Mouse (Mus musculus): ENCODE results near the gene Dnajc2. TPM values are rescaled to one million over a fixed set of nuclear protein-coding genes. Genes with fewer than 3 reads are reported as not detected.
A peak's percentile ranks its signal among the peaks of the same experiment; 100 is the strongest.

Gene Dnajc2
- polyA plus RNA-seq, 1 experiment, result 47.2 TPM

- WGBS, result 90% methylated on average over 11 of the region's 11 CpGs
Observed at GRCm38 (mm10) chr5:21739120-21739519, 45.9 kb downstream of the Dnajc2 start.

DNA sequence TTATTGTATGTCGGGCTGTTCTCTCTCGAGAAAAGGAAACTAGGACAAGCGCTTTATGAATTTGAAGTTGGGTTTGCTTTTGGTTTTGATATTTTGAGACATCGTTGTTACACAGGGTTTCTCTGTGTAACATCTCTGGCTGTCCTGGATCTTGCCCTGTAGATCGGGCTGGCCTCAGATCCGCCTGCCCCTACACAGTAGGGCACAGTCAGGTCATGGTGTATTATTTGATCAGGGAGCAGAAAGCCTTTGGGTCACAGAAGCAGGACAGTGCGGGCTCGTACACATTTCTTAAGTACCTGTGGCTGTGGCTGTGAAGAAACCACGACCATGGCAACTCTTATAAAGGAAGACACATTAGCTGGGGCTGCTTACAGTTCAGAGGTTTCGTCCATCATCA is 47.4 kb downstream of the Dnajc2 start:
- H3K27ac ChIP-seq (ENCODE audit: control insufficient read depth, insufficient read depth, low read depth, low read length, poor library complexity), result no peak overlapping the region

More at GRCm38 (mm10) chr5:21739120-21739519, 45.9 kb downstream of the Dnajc2 start:
- H3K4me1 ChIP-seq (ENCODE audit: control insufficient read depth, insufficient read depth, low read length), result peaks cover 4% of the 10 kb centered on the region; the same call in 1 of the 2 replicates
- no peak for TF ChIP-seq CTCF (IDR thresholded peaks at IDR 0.05; ENCODE audit: control insufficient read depth, insufficient read depth, low read length)
- no peak for TF ChIP-seq POLR2A (IDR thresholded peaks at IDR 0.05; ENCODE audit: borderline replicate concordance, control insufficient read depth, low read depth, low read length)
- no peak overlapping the region for H3K27ac ChIP-seq (ENCODE audit: control insufficient read depth, insufficient read depth, low read depth, low read length, poor library complexity)
- no peak overlapping the region for H3K4me3 ChIP-seq (replicated peaks; ENCODE audit: control insufficient read depth, low read depth, low read length)

DNA sequence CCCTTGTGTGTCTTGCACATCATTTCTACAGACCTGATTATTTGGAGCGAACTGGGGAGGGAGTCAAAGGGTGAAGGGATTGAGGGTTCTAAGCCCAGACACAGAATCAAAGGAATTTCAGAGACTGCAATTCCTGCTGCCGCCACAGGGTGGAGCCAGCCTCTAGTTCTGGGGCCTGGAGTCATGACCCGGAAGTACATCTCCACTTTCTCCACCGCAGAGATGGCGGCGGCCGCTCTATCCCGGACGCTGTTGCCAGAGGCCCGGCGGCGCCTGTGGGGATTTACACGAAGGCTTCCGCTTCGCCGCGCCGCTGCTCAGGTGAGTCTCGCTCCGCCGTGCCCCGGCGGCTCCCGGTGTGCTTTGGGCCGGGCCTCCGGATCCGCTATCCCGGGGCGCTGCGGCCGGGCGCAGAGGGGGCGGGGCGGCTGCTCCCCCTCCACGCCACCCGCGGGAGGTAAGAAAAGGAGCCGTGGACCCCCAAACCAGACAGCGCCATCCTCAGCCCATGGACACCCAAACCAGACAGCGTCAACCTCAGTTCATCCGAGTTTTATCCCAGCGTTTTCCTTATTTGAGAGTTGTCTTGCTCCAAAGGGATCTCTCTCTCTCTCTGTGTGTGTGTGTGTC is 48.0 kb downstream of the Dnajc2 start, which contains the start of gene Pmpcb:
Gene Pmpcb (plus strand): TSS at position 186 of the 630 bp plus-strand sequence.
- TF ChIP-seq CTCF (IDR thresholded peaks at IDR 0.05; ENCODE audit: control insufficient read depth, insufficient read depth, low read length) (peak; percentile 93), POLR2A (IDR thresholded peaks at IDR 0.05; ENCODE audit: borderline replicate concordance, control insufficient read depth, low read depth, low read length) (peak; percentile 55; the same call in 1 of the 2 replicates)
- Histone ChIP-seq H3K4me3 (replicated peaks; ENCODE audit: control insufficient read depth, low read depth, low read length) (peak within 1 kb of the TSS; percentile 89), H3K27ac (ENCODE audit: control insufficient read depth, insufficient read depth, low read depth, low read length, poor library complexity) (peak within 1 kb of the TSS; percentile 65), H3K4me1 (ENCODE audit: control insufficient read depth, insufficient read depth, low read length) (peaks cover 4% of the 10 kb centered on the region; the same call in 1 of the 2 replicates)
- WGBS, result under 1% methylated on average over 42 of the region's 42 CpGs

More for the DNA sequence above, 47.4 kb downstream of the Dnajc2 start:
- no peak for TF ChIP-seq POLR2A (IDR thresholded peaks at IDR 0.05; ENCODE audit: borderline replicate concordance, control insufficient read depth, low read depth, low read length)
- TF ChIP-seq CTCF (IDR thresholded peaks at IDR 0.05; ENCODE audit: control insufficient read depth, insufficient read depth, low read length), result no peak
- WGBS, result 8% methylated on average over 10 of the region's 10 CpGs
- Histone ChIP-seq H3K4me1 (ENCODE audit: control insufficient read depth, insufficient read depth, low read length) (peaks cover 4% of the 10 kb centered on the region; the same call in 1 of the 2 replicates), H3K4me3 (replicated peaks; ENCODE audit: control insufficient read depth, low read depth, low read length) (peak overlapping the region; percentile 89)

- no peak for TF ChIP-seq CTCF (IDR thresholded peaks at IDR 0.05; ENCODE audit: control insufficient read depth, insufficient read depth, low read length)
- TF ChIP-seq POLR2A (IDR thresholded peaks at IDR 0.05; ENCODE audit: borderline replicate concordance, control insufficient read depth, low read depth, low read length), result no peak
Observed at GRCm38 (mm10) chr5:21736046-21736445, 49.0 kb downstream of the Dnajc2 start.

GRCm38 (mm10) chr5:21735584-21735983 is 49.5 kb downstream of the Dnajc2 start:
- 16% methylated on average over 10 of the region's 10 CpGs for WGBS

More at GRCm38 (mm10) chr5:21736046-21736445, 49.0 kb downstream of the Dnajc2 start:
- no peak overlapping the region for H3K4me3 ChIP-seq (replicated peaks; ENCODE audit: control insufficient read depth, low read depth, low read length)
- H3K4me1 ChIP-seq (ENCODE audit: control insufficient read depth, insufficient read depth, low read length), result peaks cover 4% of the 10 kb centered on the region; the same call in 1 of the 2 replicates
- no peak overlapping the region for H3K27ac ChIP-seq (ENCODE audit: control insufficient read depth, insufficient read depth, low read depth, low read length, poor library complexity)
- WGBS, result 82% methylated on average over 11 of the region's 11 CpGs

GRCm38 (mm10) chr5:21735100-21735499 is 50.0 kb downstream of the Dnajc2 start:
- peaks cover 4% of the 10 kb centered on the region; the same call in 1 of the 2 replicates for H3K4me1 ChIP-seq (ENCODE audit: control insufficient read depth, insufficient read depth, low read length)
- WGBS, result 65% methylated on average over 20 of the region's 20 CpGs
- H3K4me3 ChIP-seq (replicated peaks; ENCODE audit: control insufficient read depth, low read depth, low read length), result peak overlapping the region; percentile 78
- no peak overlapping the region for H3K27ac ChIP-seq (ENCODE audit: control insufficient read depth, insufficient read depth, low read depth, low read length, poor library complexity)
- TF ChIP-seq CTCF (IDR thresholded peaks at IDR 0.05; ENCODE audit: control insufficient read depth, insufficient read depth, low read length) (no peak), POLR2A (IDR thresholded peaks at IDR 0.05; ENCODE audit: borderline replicate concordance, control insufficient read depth, low read depth, low read length) (no peak)

More at GRCm38 (mm10) chr5:21735584-21735983, 49.5 kb downstream of the Dnajc2 start:
- Histone ChIP-seq H3K4me1 (ENCODE audit: control insufficient read depth, insufficient read depth, low read length) (peaks cover 4% of the 10 kb centered on the region; the same call in 1 of the 2 replicates), H3K27ac (ENCODE audit: control insufficient read depth, insufficient read depth, low read depth, low read length, poor library complexity) (no peak overlapping the region), H3K4me3 (replicated peaks; ENCODE audit: control insufficient read depth, low read depth, low read length) (peak overlapping the region; percentile 78)
- TF ChIP-seq POLR2A (IDR thresholded peaks at IDR 0.05; ENCODE audit: borderline replicate concordance, control insufficient read depth, low read depth, low read length), result no peak
- peak; percentile 70 for TF ChIP-seq CTCF (IDR thresholded peaks at IDR 0.05; ENCODE audit: control insufficient read depth, insufficient read depth, low read length)

DNA sequence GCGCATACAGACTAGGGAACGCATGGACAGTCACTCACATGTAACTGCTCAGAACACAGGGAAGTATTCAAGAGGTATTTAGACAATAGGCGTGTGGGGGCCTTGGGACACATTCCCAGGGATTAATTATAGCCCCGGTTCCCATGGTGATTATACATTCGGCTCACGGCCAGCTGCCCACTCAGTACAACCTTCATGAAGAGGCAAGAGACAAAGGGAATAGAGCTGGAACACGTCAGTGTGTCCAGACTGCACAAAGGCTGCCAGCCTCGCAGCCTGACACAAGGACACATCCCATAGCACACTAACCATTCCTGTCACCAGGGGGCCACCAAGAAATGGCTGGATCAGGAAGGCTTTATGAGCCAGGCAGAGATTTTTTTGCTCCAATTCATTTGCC is 52.1 kb downstream of the Dnajc2 start:
- Histone ChIP-seq H3K4me3 (replicated peaks; ENCODE audit: control insufficient read depth, low read depth, low read length) (no peak overlapping the region), H3K4me1 (ENCODE audit: control insufficient read depth, insufficient read depth, low read length) (peaks cover 4% of the 10 kb centered on the region; the same call in 1 of the 2 replicates), H3K27ac (ENCODE audit: control insufficient read depth, insufficient read depth, low read depth, low read length, poor library complexity) (no peak overlapping the region)
- 74% methylated on average over 8 of the region's 8 CpGs for WGBS
- TF ChIP-seq POLR2A (IDR thresholded peaks at IDR 0.05; ENCODE audit: borderline replicate concordance, control insufficient read depth, low read depth, low read length) (no peak), CTCF (IDR thresholded peaks at IDR 0.05; ENCODE audit: control insufficient read depth, insufficient read depth, low read length) (no peak)

- no peak for TF ChIP-seq POLR2A (IDR thresholded peaks at IDR 0.05; ENCODE audit: borderline replicate concordance, control insufficient read depth, low read depth, low read length)
- no peak for TF ChIP-seq CTCF (IDR thresholded peaks at IDR 0.05; ENCODE audit: control insufficient read depth, insufficient read depth, low read length)
Observed at GRCm38 (mm10) chr5:21732177-21732911, 52.7 kb downstream of the Dnajc2 start.

More at GRCm38 (mm10) chr5:21732177-21732911, 52.7 kb downstream of the Dnajc2 start:
- WGBS, result 85% methylated on average over 3 of the region's 3 CpGs
- Histone ChIP-seq H3K4me1 (ENCODE audit: control insufficient read depth, insufficient read depth, low read length) (no peaks in the 10 kb centered on the region), H3K4me3 (replicated peaks; ENCODE audit: control insufficient read depth, low read depth, low read length) (no peak overlapping the region), H3K27ac (ENCODE audit: control insufficient read depth, insufficient read depth, low read depth, low read length, poor library complexity) (no peak overlapping the region)

Measured in bone marrow, adult 2 months (tissue).